12 mouse cellular contexts compared by ENCODE assay signal in the genomic region with DNA sequence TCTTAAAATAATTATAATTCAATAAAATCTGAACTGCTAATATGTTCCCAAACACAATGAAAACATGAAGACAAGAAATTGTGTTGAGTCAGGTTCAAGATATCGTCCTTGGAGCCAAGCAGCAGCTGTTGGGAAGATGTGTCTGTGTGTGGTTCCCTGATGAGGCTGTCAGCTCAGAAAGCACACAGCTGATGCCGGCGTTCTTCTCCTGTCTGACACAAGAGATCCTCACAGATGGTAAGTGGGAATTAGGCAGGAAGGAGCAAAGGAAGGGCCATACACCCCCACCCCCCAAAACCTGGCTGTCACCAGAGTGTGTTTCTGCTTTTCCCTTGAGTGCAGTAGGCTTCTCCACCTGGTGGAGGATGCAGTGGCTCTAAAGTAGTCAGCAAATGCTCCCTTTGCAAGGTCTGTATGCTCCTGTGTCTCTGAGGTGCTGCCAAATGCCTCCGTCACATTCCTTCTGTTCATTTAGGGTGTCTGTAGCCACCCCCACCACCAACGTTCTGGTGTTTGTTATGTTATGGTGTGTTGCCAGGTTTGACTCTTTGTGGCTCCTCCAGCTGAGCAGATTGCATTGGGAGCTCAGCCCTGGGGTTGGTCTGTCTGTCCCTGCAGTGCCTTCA.
DNase-seq lines count a peak whose midpoint lies in the region; ATAC-seq lines count a peak whose summit lies in the region.
"Had no signal": no experiment of that assay in that cellular context is flagged by ENCODE, and none has a peak within 500 bp of the region (broad histone marks: within the 10 kb centered on the region; RNA-seq: fewer than 3 reads in every experiment).

No protein-coding gene starts in this region.

- peak; percentile 11 for DNase-seq in midbrain, embryonic 14.5 days
- peak; percentile 29 to 64 for DNase-seq in frontal cortex, adult 2 months (ENCODE audit: extremely low spot score in 1 of 2, low spot score in 1 of 2)
- peak; percentile 56 to 72 for DNase-seq in layer of hippocampus, postnatal 14 days (ENCODE audit: low spot score in 2 of 2)
- DNase-seq in right cerebral cortex, postnatal 36 days (ENCODE audit: low spot score in 2 of 2), result peak; percentile 22
- DNase-seq in B cell, adult 2 months, result no peak
- no peak for DNase-seq in kidney, adult 11 months
- no peak for DNase-seq in lung, postnatal 25 days (ENCODE audit: low spot score)
- DNase-seq: adrenal gland, postnatal 14 days; kidney, adult 9 months; spleen, adult 18-20 months had no signal

- 61% methylated on average over 5 of the region's 5 CpGs for WGBS in midbrain, embryonic 14.5 days
- WGBS in midbrain, embryonic 16.5 days, result 55% methylated on average over 5 of the region's 5 CpGs

- no peak overlapping the region for H3K27ac ChIP-seq in midbrain, embryonic 14.5 days (replicated peaks; ENCODE audit: low read depth, low read length)
- no peak overlapping the region for H3K27ac ChIP-seq in midbrain, embryonic 16.5 days (ENCODE audit: low read length)
- H3K27ac ChIP-seq: liver, embryonic 14.5 days had no signal

- H3K4me2 ChIP-seq in midbrain, embryonic 14.5 days (ENCODE audit: low read length), result no peak overlapping the region
- no peak overlapping the region for H3K4me2 ChIP-seq in midbrain, embryonic 16.5 days (ENCODE audit: low read length)

- H3K4me1 ChIP-seq in midbrain, embryonic 14.5 days (ENCODE audit: control insufficient read depth, insufficient read depth, low read length), result no peaks in the 10 kb centered on the region
- no peaks in the 10 kb centered on the region for H3K4me1 ChIP-seq in midbrain, embryonic 16.5 days (ENCODE audit: control insufficient read depth, insufficient read depth, low read length)

- H3K36me3 ChIP-seq in midbrain, embryonic 14.5 days (ENCODE audit: control insufficient read depth, insufficient read depth, low read length), result no peaks in the 10 kb centered on the region
- H3K36me3 ChIP-seq in midbrain, embryonic 16.5 days (ENCODE audit: control insufficient read depth, insufficient read depth, low read length), result no peaks in the 10 kb centered on the region

- H3K27me3 ChIP-seq in midbrain, embryonic 14.5 days (ENCODE audit: control insufficient read depth, insufficient read depth, low read length), result no peaks in the 10 kb centered on the region
- H3K27me3 ChIP-seq in midbrain, embryonic 16.5 days (ENCODE audit: control insufficient read depth, insufficient read depth, low read depth, low read length), result no peaks in the 10 kb centered on the region

- no peak overlapping the region for H3K4me3 ChIP-seq in midbrain, embryonic 14.5 days (replicated peaks; ENCODE audit: low read depth, low read length)
- H3K4me3 ChIP-seq in midbrain, embryonic 16.5 days (ENCODE audit: low read depth, low read length), result no peak overlapping the region

- no peaks in the 10 kb centered on the region for H3K9me3 ChIP-seq in midbrain, embryonic 14.5 days (ENCODE audit: control insufficient read depth, low read length)
- no peaks in the 10 kb centered on the region for H3K9me3 ChIP-seq in midbrain, embryonic 16.5 days (replicated peaks; ENCODE audit: control insufficient read depth, low read length, poor library complexity, severe bottlenecking)

- no peak for ATAC-seq in midbrain, embryonic 14.5 days (ENCODE audit: low FRiP score, low TSS enrichment)
- no peak for ATAC-seq in midbrain, embryonic 16.5 days

- no peak overlapping the region for H3K9ac ChIP-seq in midbrain, embryonic 14.5 days (replicated peaks; ENCODE audit: low read length)
- no peak overlapping the region for H3K9ac ChIP-seq in midbrain, embryonic 16.5 days (ENCODE audit: low read depth, low read length)
- H3K9ac ChIP-seq: liver, embryonic 14.5 days had no signal

Comparison
In these comparisons a context has a peak if more than half of its experiments do, and no peak if none do; other contexts are left out.
1. DNase-seq: peak in midbrain, embryonic 14.5 days (single experiment), frontal cortex, adult 2 months (2 of 2), layer of hippocampus, postnatal 14 days (2 of 2) and right cerebral cortex, postnatal 36 days (2 of 2); none in B cell, adult 2 months (0 of 2), kidney, adult 11 months (single experiment) and lung, postnatal 25 days (single experiment).